Mouse (Mus musculus): ENCODE results near the gene Kcnk15.

Kcnk15 gene

GRCm38 (mm10) chr2:163853461-163853901, at the start of gene Kcnk15:
Gene Kcnk15 (plus strand): TSS chr2:163853651.
- DNase-seq (ENCODE audit: low read depth, low spot score) = no peak

- DNase-seq (ENCODE audit: low read depth, low spot score) = no peak
These were observed 49.6 kb upstream of the Kcnk15 start for GRCm38 (mm10) chr2:163803838-163804237.

- DNase-seq (ENCODE audit: low read depth, low spot score) = no peak
These were observed 44.3 kb upstream of the Kcnk15 start for GRCm38 (mm10) chr2:163809166-163809565.

GRCm38 (mm10) chr2:163809704-163810103, 43.7 kb upstream of the Kcnk15 start:
- DNase-seq (ENCODE audit: low read depth, low spot score) = no peak

GRCm38 (mm10) chr2:163813077-163813476, 40.4 kb upstream of the Kcnk15 start:
- no peak for DNase-seq (ENCODE audit: low read depth, low spot score)

- no peak for DNase-seq (ENCODE audit: low read depth, low spot score)
These were observed 38.5 kb upstream of the Kcnk15 start for GRCm38 (mm10) chr2:163814739-163815465.

- no peak for DNase-seq (ENCODE audit: low read depth, low spot score)
These were observed 32.8 kb upstream of the Kcnk15 start, which contains the start of gene Ccn5 for GRCm38 (mm10) chr2:163820607-163821006. Gene Ccn5 (plus strand): TSS chr2:163820861.

GRCm38 (mm10) chr2:163823248-163823647, 30.2 kb upstream of the Kcnk15 start:
- DNase-seq (ENCODE audit: low read depth, low spot score) = no peak

- no peak for DNase-seq (ENCODE audit: low read depth, low spot score)
These were observed 29.7 kb upstream of the Kcnk15 start for GRCm38 (mm10) chr2:163823771-163824170.

GRCm38 (mm10) chr2:163825861-163826260, 27.6 kb upstream of the Kcnk15 start:
- no peak for DNase-seq (ENCODE audit: low read depth, low spot score)

GRCm38 (mm10) chr2:163826494-163826893, 27.0 kb upstream of the Kcnk15 start:
- DNase-seq (ENCODE audit: low read depth, low spot score) = no peak

- no peak for DNase-seq (ENCODE audit: low read depth, low spot score)
These were observed 22.3 kb upstream of the Kcnk15 start for GRCm38 (mm10) chr2:163831163-163831562.

- DNase-seq (ENCODE audit: low read depth, low spot score) = peak; percentile 69
These were observed 15.4 kb upstream of the Kcnk15 start for GRCm38 (mm10) chr2:163838043-163838442.

GRCm38 (mm10) chr2:163839519-163839918, 13.9 kb upstream of the Kcnk15 start:
- DNase-seq (ENCODE audit: low read depth, low spot score) = peak; percentile 66

GRCm38 (mm10) chr2:163842043-163842442, 11.4 kb upstream of the Kcnk15 start:
- no peak for DNase-seq (ENCODE audit: low read depth, low spot score)

GRCm38 (mm10) chr2:163857233-163857632, 3.8 kb downstream of the Kcnk15 start:
- DNase-seq (ENCODE audit: low read depth, low spot score) = no peak

- DNase-seq (ENCODE audit: low read depth, low spot score) = no peak
These were observed 5.0 kb downstream of the Kcnk15 start for GRCm38 (mm10) chr2:163858254-163858947.

GRCm38 (mm10) chr2:163865311-163865710, 11.9 kb downstream of the Kcnk15 start:
- DNase-seq (ENCODE audit: low read depth, low spot score) = no peak

GRCm38 (mm10) chr2:163866061-163866460, 12.6 kb downstream of the Kcnk15 start:
- no peak for DNase-seq (ENCODE audit: low read depth, low spot score)

- DNase-seq (ENCODE audit: low read depth, low spot score) = no peak
These were observed 16.3 kb downstream of the Kcnk15 start for GRCm38 (mm10) chr2:163869783-163870182.

- DNase-seq (ENCODE audit: low read depth, low spot score) = no peak
These were observed 17.8 kb downstream of the Kcnk15 start for GRCm38 (mm10) chr2:163871266-163871665.

- DNase-seq (ENCODE audit: low read depth, low spot score) = no peak
These were observed 18.5 kb downstream of the Kcnk15 start for GRCm38 (mm10) chr2:163871906-163872305.

- DNase-seq (ENCODE audit: low read depth, low spot score) = no peak
These were observed 21.4 kb downstream of the Kcnk15 start for GRCm38 (mm10) chr2:163874877-163875276.
